Mouse (Mus musculus): ENCODE data around the gene Tradd. TPM values are rescaled to one million over a fixed set of nuclear protein-coding genes. Genes with fewer than 3 reads are reported as not detected.
A peak's percentile ranks its signal among the peaks of the same experiment; 100 is the strongest.
"Not testable (repeated sequence)": the region's sequence is repeated elsewhere in the genome, so short reads cannot be mapped to it uniquely, and the experiment has no call there.

The Tradd gene
- total RNA-seq, 4 experiments from 2014 or later: 3.7 to 5.7 (median 5.2) TPM

DNA sequence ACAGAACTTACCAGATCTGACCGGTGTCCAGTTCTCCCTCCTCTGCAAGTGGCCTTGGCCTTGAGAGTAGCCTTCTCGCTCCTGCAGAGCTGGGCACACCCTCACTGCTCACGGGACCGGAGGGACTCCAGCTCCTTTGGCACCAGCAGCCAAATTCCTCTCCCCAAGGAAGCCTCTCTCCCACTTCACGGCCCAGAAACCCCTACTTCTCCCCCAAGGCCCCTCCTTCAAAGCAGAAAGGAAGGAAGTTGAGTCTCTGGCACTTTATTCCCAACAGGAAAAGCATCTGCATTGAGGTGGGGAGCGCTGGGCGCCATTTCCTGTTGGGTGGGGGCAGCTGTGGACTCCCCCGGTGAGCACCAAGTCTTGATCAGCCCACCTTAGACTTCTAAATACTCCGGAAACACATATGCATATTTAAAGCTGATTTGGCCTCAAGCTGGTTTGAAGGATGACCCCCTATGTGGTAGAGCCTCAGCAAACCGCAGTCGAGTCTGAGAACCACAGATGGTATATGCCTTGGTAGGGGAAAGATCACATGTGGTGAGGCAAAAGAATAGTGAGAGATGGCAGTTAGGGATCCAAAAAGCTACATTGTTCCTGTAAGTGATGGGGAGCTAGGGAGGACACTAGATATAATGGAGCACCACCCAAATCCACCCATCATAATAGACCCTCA lies 31.6 kb upstream of the Tradd start, which contains the start of gene Exoc3l:
Exoc3l (minus strand) TSS at position 207 of the 679 bp plus-strand sequence.
- no peak for DNase-seq (ENCODE audit: low spot score)

DNA sequence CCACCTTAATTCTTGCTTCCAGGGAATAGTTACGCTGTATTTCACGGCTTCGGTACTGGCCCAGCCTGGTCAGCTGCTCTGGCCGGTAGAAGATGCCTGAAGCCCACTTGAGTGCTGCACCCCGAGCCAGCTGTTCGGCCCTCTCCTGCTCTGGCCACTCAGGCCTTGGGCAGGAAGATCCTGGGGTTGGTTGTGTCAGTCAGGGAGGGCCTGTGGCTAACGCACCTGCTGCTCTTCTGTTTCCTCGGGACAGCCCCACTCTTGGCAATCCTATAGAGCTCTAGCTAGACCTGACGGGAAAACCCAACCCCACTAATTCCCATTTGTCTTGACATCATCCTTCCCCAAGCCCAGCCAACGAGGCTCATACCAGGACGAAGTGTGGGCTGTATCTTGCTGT lies 30.8 kb upstream of the Tradd start:
- DNase-seq (ENCODE audit: low spot score): no peak

DNA sequence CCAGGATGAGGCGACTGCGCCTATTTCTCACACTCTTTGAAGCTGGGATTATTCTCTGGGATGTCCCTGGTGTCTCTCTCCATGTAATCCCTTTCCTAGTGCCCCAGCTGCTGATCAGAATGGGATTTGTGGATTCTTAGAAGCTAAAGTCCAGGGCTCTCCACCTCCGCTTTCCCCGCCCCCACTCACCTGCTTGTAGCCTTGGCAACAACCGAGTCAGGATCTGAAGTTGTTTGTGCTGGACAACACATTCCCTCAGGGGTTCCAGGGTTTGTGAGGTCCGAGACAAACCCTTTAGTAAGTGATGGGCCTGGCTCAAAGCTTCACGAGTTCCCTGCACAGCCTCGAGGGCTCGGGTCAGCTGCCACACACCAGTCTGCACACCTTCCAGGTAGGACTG lies 30.4 kb upstream of the Tradd start:
- DNase-seq (ENCODE audit: low spot score): no peak

DNA sequence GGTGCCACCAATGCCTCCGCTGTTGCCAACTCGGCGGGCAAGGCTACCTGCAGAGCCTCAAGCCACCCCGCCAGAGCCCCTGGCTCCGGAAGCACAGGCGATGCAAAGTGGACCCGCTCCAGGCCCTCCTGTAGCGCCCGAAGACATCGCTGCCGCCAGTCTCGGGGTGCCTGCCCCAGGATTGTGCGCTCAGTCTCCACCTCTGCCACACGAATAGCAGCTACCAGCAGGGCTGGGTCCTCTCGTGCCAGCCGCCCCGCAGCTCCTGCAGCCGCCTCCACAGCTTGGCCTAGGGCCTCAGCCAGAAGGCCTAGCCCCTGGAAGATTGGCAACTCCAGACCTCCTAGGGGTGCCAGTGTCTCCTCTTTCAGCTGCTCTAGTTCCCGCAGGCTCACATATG lies 29.0 kb upstream of the Tradd start:
- DNase-seq (ENCODE audit: low spot score): no peak

DNA sequence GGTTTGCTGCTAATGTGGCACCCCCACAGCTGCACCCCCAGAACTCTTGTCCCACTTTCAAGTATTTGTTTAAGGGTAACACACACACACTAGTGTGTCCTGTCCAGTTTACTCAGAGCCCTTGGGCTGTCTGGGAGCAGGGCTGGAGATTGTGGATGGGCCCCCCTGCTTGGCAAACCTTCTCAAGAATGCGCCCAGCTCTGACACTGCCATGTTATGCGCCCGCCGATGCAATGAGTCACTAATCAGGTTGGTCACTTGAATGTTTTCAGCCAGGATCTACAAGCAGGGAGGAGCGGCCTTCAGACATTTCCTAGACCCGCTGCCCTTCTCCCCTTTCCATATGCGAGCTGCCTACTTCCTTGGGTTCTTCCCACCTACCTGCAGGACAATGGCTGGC lies 28.1 kb upstream of the Tradd start:
- DNase-seq (ENCODE audit: low spot score): no peak

DNA sequence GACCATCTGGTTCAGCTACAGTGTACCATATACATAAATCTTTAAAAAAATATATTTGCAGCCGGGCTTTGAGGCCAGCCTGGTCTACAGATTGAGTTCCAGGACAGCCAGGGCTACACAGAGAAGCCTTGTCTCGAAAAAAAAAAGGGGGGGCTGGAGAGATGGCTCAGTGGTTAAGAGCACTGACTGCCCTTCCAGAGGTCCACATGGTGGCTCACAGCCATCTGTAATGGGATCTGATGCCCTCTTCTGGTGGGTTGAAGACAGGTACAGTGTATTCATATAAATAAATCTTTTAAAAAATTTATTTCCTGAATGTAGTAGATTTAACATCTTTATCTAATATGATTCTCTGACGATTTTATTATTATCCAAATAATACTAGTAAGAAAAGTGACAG lies 27.4 kb upstream of the Tradd start:
- DNase-seq (ENCODE audit: low spot score): not testable (repeated sequence)

DNA sequence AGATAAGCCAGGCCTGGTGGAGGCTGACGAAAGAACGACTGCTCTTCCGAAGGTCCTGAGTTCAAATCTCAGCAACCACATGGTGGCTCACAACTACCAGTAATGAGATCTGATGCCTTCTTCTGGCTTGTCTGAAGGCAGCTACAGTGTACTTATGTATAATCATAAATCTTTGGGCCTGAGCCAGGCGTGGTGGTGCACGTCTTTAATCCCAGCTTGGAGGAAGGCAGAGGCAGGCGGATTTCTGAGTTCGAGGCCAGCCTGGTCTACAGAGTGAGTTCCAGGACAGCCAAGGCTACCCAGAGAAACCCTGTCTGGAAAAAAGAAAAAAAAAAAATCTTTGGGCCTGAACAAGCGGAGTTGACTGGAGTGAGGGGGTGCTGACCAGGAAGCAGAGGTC lies 27.0 kb upstream of the Tradd start:
- DNase-seq (ENCODE audit: low spot score): not testable (repeated sequence)

DNA sequence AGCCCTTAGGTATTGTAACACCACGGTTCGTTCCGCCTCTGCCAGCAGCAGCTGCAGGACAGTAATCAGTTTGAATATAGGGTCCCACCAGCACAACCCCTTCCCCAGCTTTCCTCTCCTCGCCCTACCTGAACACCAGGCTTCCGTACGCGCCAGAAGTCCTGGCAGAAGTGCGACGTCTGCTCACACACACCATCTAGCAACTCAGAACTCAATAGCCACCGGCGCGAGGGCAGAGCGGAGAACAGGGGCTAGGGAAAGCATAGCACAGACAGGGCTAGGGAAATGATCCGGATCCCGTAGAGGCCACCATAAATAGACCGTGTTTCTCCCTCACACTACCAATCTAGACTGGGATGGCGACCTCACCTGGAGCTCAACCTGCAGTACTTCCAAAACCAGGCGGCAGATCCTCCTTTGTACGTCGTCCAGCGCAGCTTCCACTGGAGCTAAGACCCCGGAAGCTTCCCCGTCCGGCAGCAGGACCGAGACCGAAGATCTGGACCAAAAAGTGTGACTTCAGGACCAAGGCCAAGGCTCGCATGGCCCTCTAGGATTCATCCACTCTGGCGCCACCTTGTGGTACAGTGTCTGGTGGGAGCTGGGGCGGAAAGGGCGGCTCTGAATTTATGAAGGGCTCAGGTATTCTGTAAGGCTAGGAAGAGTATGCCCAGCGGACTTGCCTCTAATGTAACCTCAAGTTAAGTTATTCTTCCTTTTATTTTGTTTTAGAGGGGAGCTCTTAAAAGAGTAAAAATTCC lies 26.3 kb upstream of the Tradd start:
- peak; percentile 85 for DNase-seq (ENCODE audit: low spot score)

DNA sequence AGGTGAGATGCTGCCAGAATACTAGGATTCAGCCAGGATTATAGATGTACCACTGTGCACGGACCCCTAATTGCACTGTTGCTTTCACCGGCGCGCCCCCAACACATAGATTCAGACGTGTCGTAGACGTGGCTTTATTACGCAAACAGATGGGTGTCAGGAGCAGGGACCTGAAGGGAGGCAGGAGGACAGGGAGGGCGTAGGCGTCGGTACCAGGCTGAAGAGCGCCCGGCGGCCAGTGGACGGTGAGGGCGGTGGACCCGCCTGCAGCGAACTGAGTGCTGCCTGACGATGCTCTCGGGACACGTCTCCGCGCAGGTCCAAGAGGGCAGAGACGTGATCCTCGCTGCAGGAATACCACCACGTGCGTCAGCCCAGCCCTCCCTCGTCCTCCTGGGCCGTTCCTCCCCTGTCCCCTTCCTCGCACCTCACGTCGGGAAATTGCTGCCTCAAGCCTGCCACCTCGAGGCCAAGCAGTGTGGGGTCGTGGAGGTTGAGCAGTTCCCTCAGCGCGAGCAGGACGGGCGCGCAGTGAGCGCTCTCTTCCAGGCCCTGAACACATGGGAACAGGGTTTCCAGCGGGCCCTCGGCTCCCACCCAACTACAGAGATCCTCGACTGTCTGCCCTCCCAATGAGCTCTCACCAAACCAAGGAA lies 25.5 kb upstream of the Tradd start, which contains the start of gene 4931428F04Rik:
4931428F04Rik (minus strand) TSS at position 60 of the 656 bp plus-strand sequence.
- no peak for DNase-seq (ENCODE audit: low spot score)

DNA sequence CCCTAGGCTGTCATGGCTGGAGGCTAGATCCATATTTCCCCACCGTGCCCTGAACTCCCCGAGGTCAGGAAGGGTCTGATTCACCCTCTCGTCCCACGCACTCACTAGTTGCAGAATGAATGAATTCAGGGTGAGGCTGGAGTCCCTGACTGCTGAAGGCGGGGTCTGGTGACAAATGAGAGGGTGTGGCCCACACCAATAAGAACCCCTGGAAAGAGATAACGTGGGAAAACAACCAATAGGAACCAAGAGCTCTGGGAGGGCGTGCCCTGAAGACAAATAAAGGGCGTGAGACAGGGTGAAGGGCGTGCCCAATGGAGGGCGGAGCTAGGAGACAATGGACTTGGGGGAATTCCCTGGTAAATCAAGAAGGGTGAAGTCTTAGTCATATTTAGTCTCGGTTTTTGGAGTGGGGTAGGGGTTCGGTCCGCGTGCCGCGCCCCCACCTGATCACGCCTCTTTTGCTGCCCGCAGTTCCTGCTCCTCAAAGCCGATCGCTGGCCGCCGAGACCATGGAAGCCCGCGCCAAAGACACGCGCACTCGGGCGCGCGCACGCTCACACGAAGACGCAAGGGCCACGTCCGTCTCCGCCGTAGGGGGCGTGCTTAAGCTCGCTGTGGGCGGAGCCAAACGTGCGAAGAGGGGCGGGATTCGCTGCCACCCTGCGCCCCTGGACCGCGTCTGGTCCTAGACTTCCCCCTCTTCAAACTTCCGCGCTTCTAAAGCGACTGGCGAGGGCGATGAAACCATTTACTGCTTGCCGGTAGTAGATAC lies 24.7 kb upstream of the Tradd start:
- peak; percentile 89 for DNase-seq (ENCODE audit: low spot score)

DNA sequence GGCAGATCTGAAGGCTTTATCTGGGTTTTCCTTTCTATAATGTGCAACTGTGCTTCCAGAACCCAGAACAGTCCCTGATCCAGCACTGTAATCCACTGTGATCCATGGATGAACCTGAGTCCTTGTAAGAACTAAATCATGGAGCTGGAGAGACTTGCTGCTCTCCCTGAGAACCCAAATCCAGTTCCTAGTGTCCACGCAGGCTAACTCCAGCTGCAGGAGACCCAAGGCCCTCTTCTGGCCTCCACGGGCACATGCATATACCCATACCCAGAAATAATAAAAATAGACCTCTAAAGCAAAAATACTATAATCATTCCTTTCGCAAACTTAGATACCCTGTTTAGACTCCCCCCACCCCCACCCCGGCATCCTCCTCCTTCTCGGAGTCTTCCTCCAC lies 23.8 kb upstream of the Tradd start:
- DNase-seq (ENCODE audit: low spot score): no peak

DNA sequence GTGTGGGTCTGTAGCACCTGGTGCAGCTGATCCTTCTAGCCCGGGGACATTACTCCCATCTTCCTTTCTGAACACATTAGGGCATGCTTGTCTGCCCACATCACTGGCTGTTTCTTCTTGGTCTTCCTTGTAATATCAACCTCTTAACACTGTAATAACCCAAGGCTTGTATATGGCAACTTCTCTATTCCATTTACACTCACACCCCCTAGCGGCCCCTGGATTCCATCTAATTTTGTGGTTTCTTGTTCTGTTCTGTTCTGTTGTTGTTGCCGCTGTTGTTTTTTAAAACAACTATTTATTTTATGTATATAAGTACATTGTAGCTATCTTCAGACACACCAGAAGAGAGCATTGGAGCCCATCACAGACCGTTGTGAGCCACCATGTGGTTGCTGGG lies 22.5 kb upstream of the Tradd start:
- DNase-seq (ENCODE audit: low spot score): no peak

DNA sequence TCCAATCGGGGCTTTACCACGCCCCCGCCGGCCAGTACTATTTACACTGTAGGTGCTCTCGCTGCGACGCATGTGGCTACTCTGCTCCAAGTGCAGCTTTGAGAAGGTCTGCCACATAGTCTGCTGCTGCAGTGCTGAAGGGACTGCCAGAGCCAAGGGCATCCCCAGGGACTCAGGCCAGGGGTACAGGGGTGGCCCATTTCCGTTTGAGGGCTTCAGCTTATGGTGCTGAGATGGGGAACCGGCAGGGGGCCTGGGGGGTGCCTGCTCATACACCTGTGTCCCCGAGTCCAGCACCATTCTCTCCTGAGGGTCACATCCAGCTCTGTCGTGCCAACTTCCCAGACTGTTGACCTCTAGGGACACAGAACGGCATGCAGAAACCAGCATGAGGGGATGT lies 21.1 kb upstream of the Tradd start:
- no peak for DNase-seq (ENCODE audit: low spot score)

DNA sequence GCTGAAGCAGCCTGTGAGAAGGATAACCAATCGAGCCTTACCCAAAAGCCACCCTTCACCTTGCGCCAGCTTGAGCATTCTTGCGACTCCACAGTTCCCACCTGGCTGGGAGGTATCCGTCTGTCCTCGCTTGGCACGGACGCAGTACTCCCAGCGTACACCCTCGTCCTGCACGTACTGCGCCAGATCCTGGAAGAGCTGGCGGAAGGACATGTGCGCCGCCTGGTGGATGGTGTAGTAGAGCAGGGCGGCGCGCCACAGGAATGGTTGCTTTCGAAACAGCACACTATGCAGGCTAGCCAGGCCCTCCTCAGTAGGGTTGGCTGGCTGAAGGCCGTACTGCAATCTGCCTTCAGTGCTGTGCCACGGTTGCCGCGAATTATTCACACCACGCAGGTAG lies 18.7 kb upstream of the Tradd start:
- DNase-seq (ENCODE audit: low spot score): no peak

DNA sequence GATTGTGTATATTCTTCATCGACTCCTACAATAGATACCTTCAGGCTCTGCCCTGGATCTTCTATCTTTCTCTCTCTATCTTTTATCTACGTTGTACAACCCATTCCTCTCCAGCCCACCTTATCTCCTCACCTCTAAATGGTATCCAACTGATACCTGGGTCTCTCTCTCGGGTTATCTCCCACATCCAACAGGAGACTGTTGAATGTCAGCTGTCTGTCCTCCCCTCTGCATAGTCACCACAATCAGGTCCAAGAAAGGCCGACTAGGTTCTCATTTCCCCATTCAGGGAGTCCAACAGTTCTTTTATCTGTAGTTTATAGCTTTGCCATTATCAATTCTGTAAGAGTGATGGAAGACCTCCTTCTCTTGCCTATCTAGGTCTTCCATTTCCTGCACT lies 17.8 kb upstream of the Tradd start:
- DNase-seq (ENCODE audit: low spot score): no peak

DNA sequence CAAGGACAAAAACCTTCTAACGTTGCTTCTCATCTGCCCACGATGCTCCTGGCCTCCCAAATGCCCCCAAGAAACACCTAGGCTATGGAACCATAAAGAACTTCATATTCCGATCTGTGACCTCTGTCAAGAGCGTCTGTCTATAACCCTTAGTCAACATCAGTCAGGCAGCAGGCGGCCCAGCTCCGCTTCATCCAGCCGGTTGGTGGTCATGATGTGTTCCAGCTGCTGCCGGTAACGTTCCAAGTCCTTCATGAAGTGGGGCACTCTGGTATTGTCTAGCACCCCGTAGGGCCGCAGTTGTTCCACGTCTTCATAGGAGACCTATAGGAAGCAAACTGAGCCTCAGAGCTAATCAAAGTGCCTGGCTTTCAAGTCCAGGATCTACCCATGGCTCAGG lies 17.4 kb upstream of the Tradd start:
- no peak for DNase-seq (ENCODE audit: low spot score)

DNA sequence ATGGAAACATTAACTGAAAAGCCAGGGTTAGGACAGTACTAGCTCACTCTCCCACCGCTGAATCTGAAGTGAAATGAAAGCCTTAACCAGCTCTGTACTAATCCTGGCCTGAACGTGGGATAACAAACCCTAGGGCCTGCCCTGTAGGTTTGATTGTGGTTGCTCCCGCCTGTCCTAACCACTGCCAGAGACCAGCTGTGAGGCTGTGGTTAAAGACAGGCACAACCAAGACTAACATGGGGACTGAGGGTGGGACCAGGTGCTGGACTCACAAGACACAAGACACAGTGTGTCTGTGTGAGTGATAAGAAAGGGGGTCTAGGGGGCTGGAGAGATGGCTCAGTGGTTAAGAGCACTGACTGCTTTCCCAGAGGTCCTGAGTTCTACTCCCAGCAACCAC lies 16.2 kb upstream of the Tradd start:
- no peak for DNase-seq (ENCODE audit: low spot score)

DNA sequence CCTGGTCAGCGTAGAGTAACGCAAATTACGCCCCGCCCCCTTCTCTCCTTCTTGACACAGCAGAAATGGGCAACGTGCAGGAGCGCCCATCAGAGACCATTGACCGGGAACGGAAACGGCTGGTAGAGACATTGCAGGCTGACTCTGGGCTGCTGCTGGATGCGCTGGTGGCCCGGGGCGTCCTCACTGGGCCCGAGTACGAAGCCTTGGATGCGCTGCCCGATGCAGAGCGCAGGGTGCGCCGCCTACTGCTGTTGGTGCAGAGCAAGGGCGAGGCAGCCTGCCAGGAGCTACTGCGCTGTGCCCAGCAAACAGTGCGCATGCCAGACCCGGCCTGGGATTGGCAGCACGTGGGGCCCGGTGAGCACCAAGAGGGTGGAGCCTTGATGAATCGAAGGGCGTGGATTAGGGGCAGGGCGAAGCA lies 14.5 kb upstream of the Tradd start:
- DNase-seq (ENCODE audit: low spot score): peak; percentile 72

DNA sequence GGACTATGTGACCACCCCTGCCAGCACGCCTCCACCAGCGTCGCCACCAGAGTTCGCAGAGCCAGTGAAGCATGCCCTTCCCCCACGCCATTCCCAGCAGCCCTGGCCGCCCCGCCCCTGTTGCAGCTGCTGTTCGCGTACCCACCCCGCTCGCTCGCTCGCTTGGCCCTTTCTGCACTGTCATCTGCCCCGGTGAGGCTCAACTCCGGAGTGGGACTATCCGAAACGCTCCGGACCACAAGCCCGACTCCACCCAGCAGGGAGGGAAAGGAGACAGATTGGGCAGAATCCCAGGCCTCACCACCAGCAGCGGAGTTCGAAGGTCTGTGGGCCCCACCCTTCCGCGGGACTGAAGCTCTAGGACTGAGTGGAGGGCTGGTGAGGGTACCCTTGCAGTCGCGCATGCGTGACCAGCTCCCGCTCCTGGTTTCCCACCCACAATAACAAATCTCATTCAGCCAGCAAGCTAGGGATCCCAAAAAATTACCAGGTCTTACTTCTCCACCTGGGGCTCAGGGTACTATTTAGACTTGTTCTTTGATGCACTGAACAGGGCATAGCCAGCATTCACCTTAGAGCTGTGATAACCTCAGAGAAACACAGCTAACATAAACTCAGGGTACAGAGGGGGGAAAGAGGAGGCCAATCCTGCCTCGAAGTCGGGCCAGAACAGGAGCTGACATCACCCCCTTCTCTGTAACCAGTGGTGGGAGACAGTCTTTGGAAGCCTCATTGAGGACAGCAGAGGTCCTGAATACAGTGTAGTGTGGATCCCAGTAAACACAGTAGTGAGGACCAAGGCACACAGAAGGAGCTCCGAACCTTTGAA lies 12.1 kb upstream of the Tradd start:
- DNase-seq (ENCODE audit: low spot score): no peak

DNA sequence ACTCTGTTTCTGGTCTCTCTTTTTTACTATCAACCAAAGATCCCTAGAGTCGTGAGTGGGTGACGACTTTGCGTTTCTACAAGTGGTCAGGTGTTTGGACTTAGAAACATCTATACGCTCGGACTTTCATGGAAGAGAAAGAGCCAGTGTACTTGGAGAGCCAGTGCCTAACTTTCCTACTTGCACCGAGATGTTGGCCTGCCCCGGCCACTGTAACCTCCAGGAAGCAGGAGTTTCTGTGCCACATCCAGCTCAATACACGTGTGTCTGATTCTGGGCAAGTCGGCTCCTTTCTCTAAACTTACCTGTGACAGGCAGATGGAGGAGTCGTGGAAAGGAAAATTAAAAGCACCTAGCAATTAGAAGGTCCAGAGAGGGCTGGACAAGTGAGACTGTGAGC lies 11.4 kb upstream of the Tradd start, which contains the start of gene Nol3:
Nol3 (plus strand) TSS at position 301 of the 400 bp plus-strand sequence.
- no peak for DNase-seq (ENCODE audit: low spot score)

DNA sequence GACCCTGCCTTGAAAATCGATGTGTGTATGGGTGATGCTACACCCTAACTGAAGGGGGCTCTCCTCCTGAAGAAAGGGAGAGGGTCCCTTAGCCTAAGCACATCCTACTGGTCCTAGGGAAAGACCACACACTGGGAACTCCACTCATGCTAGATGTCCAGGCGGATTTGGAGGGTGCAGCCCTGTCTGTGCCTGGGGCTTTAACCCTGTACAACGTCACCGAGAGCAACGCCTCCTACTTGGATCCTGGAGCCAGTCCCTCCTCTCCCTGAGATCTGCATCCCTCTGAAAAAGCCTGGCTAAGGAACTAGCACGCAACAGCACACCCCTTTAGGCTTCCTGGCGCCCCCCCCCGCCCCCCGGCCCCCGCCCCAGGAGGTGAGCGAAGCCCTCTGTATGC lies 11.0 kb upstream of the Tradd start:
- no peak for DNase-seq (ENCODE audit: low spot score)

Data from heart, adult 8-10 months (tissue).